Mouse (Mus musculus): ENCODE measurements around the gene Pelo. TPM values are rescaled to one million over a fixed set of nuclear protein-coding genes. Genes with fewer than 3 reads are reported as not detected.

Gene Pelo
- 7.8 and 9.3 TPM in 2 replicates for polyA plus RNA-seq (2011; ENCODE audit: insufficient read depth, insufficient read length, low replicate concordance, missing spikeins)

- H3K4me1 ChIP-seq (ENCODE audit: control insufficient read depth, insufficient read depth, low read length) = peaks cover 2% of the 10 kb centered on the region
- peak within 1 kb of the TSS; percentile 73 for H3K27ac ChIP-seq (ENCODE audit: control insufficient read depth, insufficient read depth, low read depth, low read length, poor library complexity)
- TF ChIP-seq POLR2A (IDR thresholded peaks at IDR 0.05; ENCODE audit: borderline replicate concordance, control insufficient read depth, low read depth, low read length) (peak; percentile 86; the same call in 1 of the 2 replicates), CTCF (IDR thresholded peaks at IDR 0.05; ENCODE audit: control insufficient read depth, insufficient read depth, low read length) (no peak)
- under 1% methylated on average over 60 of the region's 60 CpGs for WGBS
- peak within 1 kb of the TSS; percentile 82 for H3K4me3 ChIP-seq (replicated peaks; ENCODE audit: control insufficient read depth, low read depth, low read length)
Observed at GRCm38 (mm10) chr13:115090069-115090976, at the start of gene Pelo. Gene Pelo, minus strand, starts transcription at chr13:115090186.

- TF ChIP-seq POLR2A (IDR thresholded peaks at IDR 0.05; ENCODE audit: borderline replicate concordance, control insufficient read depth, low read depth, low read length) (no peak), CTCF (IDR thresholded peaks at IDR 0.05; ENCODE audit: control insufficient read depth, insufficient read depth, low read length) (no peak)
- Histone ChIP-seq H3K27ac (ENCODE audit: control insufficient read depth, insufficient read depth, low read depth, low read length, poor library complexity) (no peak overlapping the region), H3K4me1 (ENCODE audit: control insufficient read depth, insufficient read depth, low read length) (no peaks in the 10 kb centered on the region; the same call in 1 of the 2 replicates), H3K4me3 (replicated peaks; ENCODE audit: control insufficient read depth, low read depth, low read length) (no peak overlapping the region)
- WGBS = 81% methylated on average over 7 of the region's 7 CpGs
Observed at GRCm38 (mm10) chr13:115138513-115138912, 48.5 kb upstream of the Pelo start.

DNA sequence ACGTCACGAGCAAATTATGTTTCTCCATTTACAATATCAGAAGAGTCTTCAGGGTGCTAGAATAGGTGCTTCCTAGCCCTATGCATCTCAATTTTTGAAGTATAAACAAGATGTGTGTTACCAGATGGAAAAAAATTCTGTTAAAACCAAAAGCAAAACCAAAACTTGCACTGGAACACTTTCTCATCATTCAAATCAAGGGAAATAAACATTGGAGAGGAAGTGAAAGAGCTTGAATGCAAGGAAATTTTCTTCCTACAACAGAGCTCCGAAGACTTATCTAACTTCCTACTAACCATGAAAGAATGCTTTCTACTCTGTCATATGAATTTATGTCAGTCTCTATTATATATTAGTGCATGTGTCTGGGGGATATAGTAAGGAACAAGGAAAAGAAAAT lies 46.8 kb upstream of the Pelo start:
- Histone ChIP-seq H3K4me3 (replicated peaks; ENCODE audit: control insufficient read depth, low read depth, low read length) (no peak overlapping the region), H3K4me1 (ENCODE audit: control insufficient read depth, insufficient read depth, low read length) (no peaks in the 10 kb centered on the region; the same call in 1 of the 2 replicates), H3K27ac (ENCODE audit: control insufficient read depth, insufficient read depth, low read depth, low read length, poor library complexity) (no peak overlapping the region)
- 49% methylated on average over 3 of the region's 3 CpGs for WGBS
- TF ChIP-seq CTCF (IDR thresholded peaks at IDR 0.05; ENCODE audit: control insufficient read depth, insufficient read depth, low read length) = no peak
- no peak for TF ChIP-seq POLR2A (IDR thresholded peaks at IDR 0.05; ENCODE audit: borderline replicate concordance, control insufficient read depth, low read depth, low read length)

DNA sequence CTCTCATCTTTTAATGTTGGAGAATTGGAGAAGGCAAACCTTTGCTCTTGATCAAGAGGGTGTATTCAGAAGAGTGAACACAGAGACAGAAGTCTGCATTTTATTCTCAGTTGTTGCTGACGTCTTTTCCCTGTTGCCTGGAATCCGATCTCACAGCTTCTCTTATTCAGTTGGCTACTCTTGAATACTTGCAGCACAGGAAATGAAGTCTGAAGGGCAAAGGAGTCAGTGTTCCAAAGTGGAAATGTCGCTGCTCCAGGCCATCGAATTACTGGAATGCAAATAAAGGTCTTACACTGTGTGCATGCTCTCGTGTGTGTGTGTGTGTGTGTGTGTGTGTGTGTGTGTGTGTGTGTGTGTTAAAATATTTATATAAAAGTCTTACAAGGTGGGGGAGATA lies 42.4 kb upstream of the Pelo start:
- WGBS = 60% methylated on average over 5 of the region's 5 CpGs
- H3K4me1 ChIP-seq (ENCODE audit: control insufficient read depth, insufficient read depth, low read length) = no peaks in the 10 kb centered on the region; the same call in 1 of the 2 replicates
- TF ChIP-seq POLR2A (IDR thresholded peaks at IDR 0.05; ENCODE audit: borderline replicate concordance, control insufficient read depth, low read depth, low read length) (no peak), CTCF (IDR thresholded peaks at IDR 0.05; ENCODE audit: control insufficient read depth, insufficient read depth, low read length) (no peak)
- H3K4me3 ChIP-seq (replicated peaks; ENCODE audit: control insufficient read depth, low read depth, low read length) = no peak overlapping the region
- no peak overlapping the region for H3K27ac ChIP-seq (ENCODE audit: control insufficient read depth, insufficient read depth, low read depth, low read length, poor library complexity)

- WGBS = 8% methylated on average over 3 of the region's 3 CpGs
- TF ChIP-seq CTCF (IDR thresholded peaks at IDR 0.05; ENCODE audit: control insufficient read depth, insufficient read depth, low read length) (no peak), POLR2A (IDR thresholded peaks at IDR 0.05; ENCODE audit: borderline replicate concordance, control insufficient read depth, low read depth, low read length) (no peak)
- no peak overlapping the region for H3K4me3 ChIP-seq (replicated peaks; ENCODE audit: control insufficient read depth, low read depth, low read length)
- H3K27ac ChIP-seq (ENCODE audit: control insufficient read depth, insufficient read depth, low read depth, low read length, poor library complexity) = no peak overlapping the region
- H3K4me1 ChIP-seq (ENCODE audit: control insufficient read depth, insufficient read depth, low read length) = no peaks in the 10 kb centered on the region; the same call in 1 of the 2 replicates
Observed at GRCm38 (mm10) chr13:115131381-115131780, 41.4 kb upstream of the Pelo start.

GRCm38 (mm10) chr13:115130035-115130434 lies 40.0 kb upstream of the Pelo start:
- WGBS = 25% methylated on average over 2 of the region's 2 CpGs
- TF ChIP-seq CTCF (IDR thresholded peaks at IDR 0.05; ENCODE audit: control insufficient read depth, insufficient read depth, low read length) (no peak), POLR2A (IDR thresholded peaks at IDR 0.05; ENCODE audit: borderline replicate concordance, control insufficient read depth, low read depth, low read length) (no peak)
- H3K4me1 ChIP-seq (ENCODE audit: control insufficient read depth, insufficient read depth, low read length) = no peaks in the 10 kb centered on the region; the same call in 1 of the 2 replicates
- no peak overlapping the region for H3K4me3 ChIP-seq (replicated peaks; ENCODE audit: control insufficient read depth, low read depth, low read length)
- H3K27ac ChIP-seq (ENCODE audit: control insufficient read depth, insufficient read depth, low read depth, low read length, poor library complexity) = no peak overlapping the region

- 83% methylated on average over 1 of the region's 1 CpGs for WGBS
- no peak overlapping the region for H3K4me3 ChIP-seq (replicated peaks; ENCODE audit: control insufficient read depth, low read depth, low read length)
- no peak overlapping the region for H3K27ac ChIP-seq (ENCODE audit: control insufficient read depth, insufficient read depth, low read depth, low read length, poor library complexity)
- TF ChIP-seq CTCF (IDR thresholded peaks at IDR 0.05; ENCODE audit: control insufficient read depth, insufficient read depth, low read length) = no peak
- no peak for TF ChIP-seq POLR2A (IDR thresholded peaks at IDR 0.05; ENCODE audit: borderline replicate concordance, control insufficient read depth, low read depth, low read length)
- no peaks in the 10 kb centered on the region; the same call in 1 of the 2 replicates for H3K4me1 ChIP-seq (ENCODE audit: control insufficient read depth, insufficient read depth, low read length)
Observed at GRCm38 (mm10) chr13:115127826-115128225, 37.8 kb upstream of the Pelo start.

- 90% methylated on average over 2 of the region's 2 CpGs for WGBS
Observed at GRCm38 (mm10) chr13:115126534-115126933, 36.5 kb upstream of the Pelo start.

More at GRCm38 (mm10) chr13:115126534-115126933, 36.5 kb upstream of the Pelo start:
- Histone ChIP-seq H3K4me3 (replicated peaks; ENCODE audit: control insufficient read depth, low read depth, low read length) (no peak overlapping the region), H3K27ac (ENCODE audit: control insufficient read depth, insufficient read depth, low read depth, low read length, poor library complexity) (no peak overlapping the region), H3K4me1 (ENCODE audit: control insufficient read depth, insufficient read depth, low read length) (no peaks in the 10 kb centered on the region; the same call in 1 of the 2 replicates)
- TF ChIP-seq CTCF (IDR thresholded peaks at IDR 0.05; ENCODE audit: control insufficient read depth, insufficient read depth, low read length) (no peak), POLR2A (IDR thresholded peaks at IDR 0.05; ENCODE audit: borderline replicate concordance, control insufficient read depth, low read depth, low read length) (no peak)
